Mouse (Mus musculus) CD4-positive, CD25-positive, alpha-beta regulatory T cell, adult 2 months (primary cell): ENCODE results near the gene Tmprss2.

Experiments
- DNase-seq: peaks from one replicate; pipeline ENCODE4 v3.0.0-alpha.2; 2012; ENCODE audit warnings: low read depth, low spot score

Tmprss2 gene

GRCm38 (mm10) chr16:97610939-97611338 lies at the start of gene Tmprss2:
Gene Tmprss2 (minus strand): TSS chr16:97611195.
- DNase-seq: no peak

GRCm38 (mm10) chr16:97659225-97659658 lies 48.2 kb upstream of the Tmprss2 start:
- DNase-seq: no peak

GRCm38 (mm10) chr16:97658481-97658880 lies 47.5 kb upstream of the Tmprss2 start:
- DNase-seq: no peak

GRCm38 (mm10) chr16:97655800-97656199 lies 44.8 kb upstream of the Tmprss2 start:
- DNase-seq: no peak

GRCm38 (mm10) chr16:97649522-97650188 lies 38.7 kb upstream of the Tmprss2 start:
- no peak for DNase-seq

GRCm38 (mm10) chr16:97644681-97645080 lies 33.7 kb upstream of the Tmprss2 start:
- DNase-seq: no peak

GRCm38 (mm10) chr16:97639630-97640029 lies 28.6 kb upstream of the Tmprss2 start:
- DNase-seq: no peak

- DNase-seq: no peak
Measured at GRCm38 (mm10) chr16:97632880-97633484, 22.0 kb upstream of the Tmprss2 start.

- no peak for DNase-seq
Measured at GRCm38 (mm10) chr16:97623166-97623565, 12.2 kb upstream of the Tmprss2 start.

- no peak for DNase-seq
Measured at GRCm38 (mm10) chr16:97622383-97622889, 11.4 kb upstream of the Tmprss2 start.

GRCm38 (mm10) chr16:97618285-97618684 lies 7.3 kb upstream of the Tmprss2 start:
- DNase-seq: no peak

GRCm38 (mm10) chr16:97612009-97612408 lies 1.0 kb upstream of the Tmprss2 start:
- no peak for DNase-seq

- no peak for DNase-seq
Measured at GRCm38 (mm10) chr16:97610246-97610645, 749 bp downstream of the Tmprss2 start.

GRCm38 (mm10) chr16:97609676-97610075 lies 1.3 kb downstream of the Tmprss2 start:
- no peak for DNase-seq

- DNase-seq: no peak
Measured at GRCm38 (mm10) chr16:97607956-97608355, 3.0 kb downstream of the Tmprss2 start.

GRCm38 (mm10) chr16:97606829-97607228 lies 4.2 kb downstream of the Tmprss2 start:
- DNase-seq: no peak

GRCm38 (mm10) chr16:97605957-97606721 lies 4.9 kb downstream of the Tmprss2 start:
- DNase-seq: no peak

- no peak for DNase-seq
Measured at GRCm38 (mm10) chr16:97602256-97602655, 8.7 kb downstream of the Tmprss2 start.

- no peak for DNase-seq
Measured at GRCm38 (mm10) chr16:97600591-97600990, 10.4 kb downstream of the Tmprss2 start.

- DNase-seq: no peak
Measured at GRCm38 (mm10) chr16:97598046-97598445, 12.9 kb downstream of the Tmprss2 start.

GRCm38 (mm10) chr16:97593816-97594509 lies 17.0 kb downstream of the Tmprss2 start:
- DNase-seq: no peak

GRCm38 (mm10) chr16:97593057-97593456 lies 17.9 kb downstream of the Tmprss2 start:
- peak; percentile 82 for DNase-seq
